In genomic region chr2:103635731-103636487, GRCm38 (mm10) we compare ENCODE assay signal across 17 mouse cellular contexts.
"Had no signal": no experiment of that assay in that cellular context is flagged by ENCODE, and none has a peak within 500 bp of the region (broad histone marks: within the 10 kb centered on the region; RNA-seq: fewer than 3 reads in every experiment).

No protein-coding gene starts in this region.

- H3K9ac ChIP-seq: liver, embryonic 13.5 days; neural tube, embryonic 13.5 days; stomach, embryonic 15.5 days had no signal

- DNase-seq: kidney, adult 18-20 months; kidney, adult 9 months; kidney, postnatal 25 days; layer of hippocampus, adult 9-11 months; liver, embryonic 13.5 days; lung, adult 2 months; lung, postnatal 14 days; lung, postnatal 4 days; retina, postnatal 1 day; right cerebral cortex, postnatal 25 days; spleen, adult 18-20 months; thymus, postnatal 25 days had no signal

- H3K36me3 ChIP-seq: liver, embryonic 13.5 days; neural tube, embryonic 13.5 days; stomach, embryonic 15.5 days had no signal

- H3K4me3 ChIP-seq: layer of hippocampus, adult 2 months; left cerebral cortex, adult 2 months; liver, embryonic 13.5 days; myocyte; neural tube, embryonic 13.5 days; stomach, embryonic 15.5 days had no signal

- H3K4me2 ChIP-seq: liver, embryonic 13.5 days; neural tube, embryonic 13.5 days; stomach, embryonic 15.5 days had no signal

- H3K27ac ChIP-seq: layer of hippocampus, adult 2 months; left cerebral cortex, adult 2 months; liver, embryonic 13.5 days; neural tube, embryonic 13.5 days; stomach, embryonic 15.5 days had no signal

- H3K27me3 ChIP-seq: liver, embryonic 13.5 days; stomach, embryonic 15.5 days had no signal

- H3K9me3 ChIP-seq: liver, embryonic 13.5 days; neural tube, embryonic 13.5 days; stomach, embryonic 15.5 days had no signal
